Mouse (Mus musculus): ENCODE measurements around the gene Vps45.
"Not testable (repeated sequence)": the region's sequence is repeated elsewhere in the genome, so short reads cannot be mapped to it uniquely, and the experiment has no call there.

The Vps45 gene

GRCm38 (mm10) chr3:95996451-95997073 is 61.7 kb downstream of the Vps45 start:
- DNase-seq (ENCODE audit: low spot score in 2 of 2), result no peak

GRCm38 (mm10) chr3:95995802-95996428 is 62.4 kb downstream of the Vps45 start, which contains the start of gene Plekho1:
TSS of gene Plekho1 (minus strand) at chr3:95996001.
- peak in 1 of 2 experiments; percentile 63 for DNase-seq (ENCODE audit: low spot score in 2 of 2)

GRCm38 (mm10) chr3:95994975-95995801 is 63.1 kb downstream of the Vps45 start:
- DNase-seq (ENCODE audit: low spot score in 2 of 2), result no peak

GRCm38 (mm10) chr3:95994381-95994846 is 63.9 kb downstream of the Vps45 start:
- DNase-seq (ENCODE audit: low spot score in 2 of 2), result no peak

GRCm38 (mm10) chr3:95993881-95994280 is 64.4 kb downstream of the Vps45 start:
- DNase-seq (ENCODE audit: low spot score in 2 of 2), result no peak

- no peak for DNase-seq (ENCODE audit: low spot score in 2 of 2)
Measured at GRCm38 (mm10) chr3:95992990-95993603, 65.2 kb downstream of the Vps45 start.

GRCm38 (mm10) chr3:95990413-95990941 is 67.8 kb downstream of the Vps45 start:
- DNase-seq (ENCODE audit: low spot score in 2 of 2), result no peak

- no peak for DNase-seq (ENCODE audit: low spot score in 2 of 2)
Measured at GRCm38 (mm10) chr3:95988969-95989368, 69.3 kb downstream of the Vps45 start.

- DNase-seq (ENCODE audit: low spot score in 2 of 2), result no peak
Measured at GRCm38 (mm10) chr3:95988138-95988537, 70.1 kb downstream of the Vps45 start.

- no peak for DNase-seq (ENCODE audit: low spot score in 2 of 2)
Measured at GRCm38 (mm10) chr3:95987386-95988110, 70.7 kb downstream of the Vps45 start.

GRCm38 (mm10) chr3:95986984-95987383 is 71.3 kb downstream of the Vps45 start:
- DNase-seq (ENCODE audit: low spot score in 2 of 2), result no peak

GRCm38 (mm10) chr3:95986001-95986622 is 72.2 kb downstream of the Vps45 start:
- no peak for DNase-seq (ENCODE audit: low spot score in 2 of 2)

- no peak for DNase-seq (ENCODE audit: low spot score in 2 of 2)
Measured at GRCm38 (mm10) chr3:95985209-95986000, 72.9 kb downstream of the Vps45 start.

GRCm38 (mm10) chr3:95982129-95982528 is 76.1 kb downstream of the Vps45 start:
- DNase-seq (ENCODE audit: low spot score in 2 of 2), result no peak

GRCm38 (mm10) chr3:95980276-95980970 is 77.8 kb downstream of the Vps45 start:
- no peak for DNase-seq (ENCODE audit: low spot score in 2 of 2)

- no peak for DNase-seq (ENCODE audit: low spot score in 2 of 2)
Measured at GRCm38 (mm10) chr3:95978265-95978664, 80.0 kb downstream of the Vps45 start.

- not testable (repeated sequence) for DNase-seq (ENCODE audit: low spot score in 2 of 2)
Measured at GRCm38 (mm10) chr3:95977587-95977986, 80.7 kb downstream of the Vps45 start.

- DNase-seq (ENCODE audit: low spot score in 2 of 2), result no peak
Measured at GRCm38 (mm10) chr3:95977079-95977478, 81.2 kb downstream of the Vps45 start.

All from frontal cortex, postnatal 25 days (tissue).